Mouse (Mus musculus) testis, postnatal 10 days (tissue): ENCODE data around the gene Pgm3.

Experiments used
- DNase-seq: peaks from one replicate; pipeline ENCODE4 v3.0.0; 2021; ENCODE audit warnings: low spot score

Gene Pgm3

DNA sequence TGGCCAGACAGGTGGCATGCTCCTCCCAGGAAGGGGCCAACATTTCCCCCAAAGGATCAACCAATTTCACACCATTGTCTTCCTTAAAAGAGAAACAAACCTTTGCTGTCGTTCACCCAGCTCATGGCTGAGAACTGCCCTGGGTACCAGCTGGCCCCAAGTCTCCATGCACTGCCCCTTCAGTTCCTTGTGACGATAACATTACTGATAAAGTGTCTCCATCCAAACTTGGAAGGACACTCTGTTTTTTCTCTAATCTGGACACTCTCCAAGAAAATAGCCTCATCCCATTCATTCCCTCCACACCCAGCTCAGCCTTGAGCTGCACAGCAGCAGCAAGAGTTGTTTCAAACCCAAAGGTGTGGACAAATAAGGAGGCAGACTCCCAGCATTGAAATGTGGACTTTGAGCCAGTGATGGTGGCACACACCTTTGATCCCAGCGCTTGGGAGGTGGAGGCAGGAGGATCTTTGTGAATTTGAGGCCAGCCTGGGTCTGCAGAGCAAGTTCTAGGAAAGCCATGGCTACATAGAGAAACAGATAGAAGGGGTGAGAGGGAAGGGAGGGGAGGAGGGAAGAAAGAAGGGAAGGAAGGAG lies 2.2 kb downstream of the Pgm3 start:
- peak; percentile 43 for DNase-seq

GRCm38 (mm10) chr9:86560543-86560942 lies 11.1 kb downstream of the Pgm3 start:
- DNase-seq: no peak

GRCm38 (mm10) chr9:86554641-86555040 lies 17.0 kb downstream of the Pgm3 start:
- no peak for DNase-seq

- no peak for DNase-seq
Measured at GRCm38 (mm10) chr9:86553886-86554285, 17.8 kb downstream of the Pgm3 start.

DNA sequence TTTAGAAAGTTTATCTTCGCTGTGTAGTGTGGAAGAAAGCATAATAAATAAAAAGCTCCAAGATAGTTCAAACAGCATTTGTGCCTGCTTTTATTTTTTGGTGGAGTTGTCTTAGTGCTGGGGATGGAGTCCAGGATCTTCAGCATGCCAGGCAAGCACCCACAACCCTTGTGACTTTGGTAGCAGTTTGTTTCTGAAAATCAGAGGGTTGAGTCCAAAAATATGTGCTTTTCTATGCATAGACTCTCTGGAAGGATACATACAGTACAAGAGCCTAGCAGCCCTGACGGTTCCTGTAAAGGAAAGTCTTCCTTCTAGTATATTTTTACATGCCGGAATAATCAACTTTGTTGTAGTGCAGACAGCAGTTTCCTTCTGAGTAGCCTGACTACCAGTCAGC lies 20.9 kb downstream of the Pgm3 start:
- no peak for DNase-seq

DNA sequence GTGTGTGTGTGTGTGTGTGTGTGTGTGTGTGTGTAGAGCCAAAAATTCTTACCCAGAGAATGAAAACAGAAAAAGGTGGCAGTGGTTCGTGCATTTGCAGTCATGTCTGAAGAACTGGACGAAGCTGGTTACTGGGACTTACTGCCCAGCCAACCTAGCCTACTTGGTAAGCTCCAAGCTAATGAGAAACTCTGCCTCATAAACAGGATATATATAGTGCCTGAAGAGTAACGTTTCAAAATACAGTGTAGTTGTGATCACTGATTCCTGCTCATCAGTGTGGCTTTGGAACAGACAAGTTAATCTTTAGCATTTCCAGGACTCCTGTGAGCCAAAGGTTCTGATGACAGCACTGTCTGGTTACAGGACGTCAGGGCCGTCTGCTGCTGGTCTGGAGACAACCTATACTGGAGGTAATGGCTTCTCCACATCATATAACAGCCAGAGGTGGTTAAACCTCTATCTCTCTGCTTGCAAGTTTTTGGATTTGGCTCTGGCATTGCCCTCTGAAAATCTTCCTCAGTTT lies 21.9 kb downstream of the Pgm3 start:
- DNase-seq: no peak

- no peak for DNase-seq
Measured at GRCm38 (mm10) chr9:86544559-86544958, 27.1 kb downstream of the Pgm3 start.

GRCm38 (mm10) chr9:86543451-86543850 lies 28.2 kb downstream of the Pgm3 start:
- no peak for DNase-seq

DNA sequence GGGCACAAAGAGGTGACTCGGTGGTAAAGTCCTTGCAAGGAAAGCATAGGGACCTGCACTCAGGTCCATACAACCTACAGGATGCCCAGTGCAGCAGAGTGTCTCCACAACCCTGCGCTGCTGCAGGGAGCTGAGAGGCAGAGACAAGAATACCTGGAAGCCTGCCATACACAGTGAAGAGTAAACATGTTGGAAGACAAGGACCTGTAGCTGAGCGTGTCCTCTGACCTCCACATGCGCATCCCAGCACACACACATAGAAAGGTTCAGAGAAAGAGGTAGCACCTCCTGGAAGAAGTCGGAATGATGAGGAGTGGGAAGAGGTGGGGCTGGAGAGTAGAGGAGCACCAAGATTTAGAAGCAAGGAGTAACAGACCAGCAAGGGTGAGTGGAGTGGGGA lies 37.6 kb downstream of the Pgm3 start:
- no peak for DNase-seq

- no peak for DNase-seq
Measured at GRCm38 (mm10) chr9:86525600-86525999, 46.0 kb downstream of the Pgm3 start.

- no peak for DNase-seq
Measured at GRCm38 (mm10) chr9:86522335-86522734, 49.3 kb downstream of the Pgm3 start.

GRCm38 (mm10) chr9:86514798-86515197 lies 56.8 kb downstream of the Pgm3 start:
- DNase-seq: no peak

DNA sequence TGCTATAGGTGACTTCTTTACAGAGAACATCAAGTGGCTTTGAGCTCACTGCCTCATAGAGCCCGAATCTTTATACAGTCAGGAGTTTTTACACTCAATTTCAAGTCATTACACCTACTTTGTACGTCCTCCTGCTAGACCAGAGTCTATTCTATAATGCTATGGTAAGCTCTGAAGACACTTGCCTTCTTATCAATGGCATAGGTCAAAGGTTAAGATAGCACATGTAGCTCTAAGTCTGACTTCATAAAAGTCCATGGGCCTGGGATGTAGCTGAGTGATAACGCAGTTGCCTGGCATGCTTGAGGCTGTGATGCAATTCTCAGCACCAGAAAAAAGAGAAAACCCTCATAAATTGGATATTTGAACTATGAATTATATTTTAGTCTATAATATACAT lies 57.3 kb downstream of the Pgm3 start:
- no peak for DNase-seq

- no peak for DNase-seq
Measured at GRCm38 (mm10) chr9:86513733-86514132, 57.9 kb downstream of the Pgm3 start.

- DNase-seq: no peak
Measured at GRCm38 (mm10) chr9:86507437-86507836, 64.2 kb downstream of the Pgm3 start.
